Mouse (Mus musculus) intestine, embryonic 14.5 days (tissue): ENCODE measurements around the gene Ryr1. TPM values are rescaled to one million over a fixed set of nuclear protein-coding genes. Genes with fewer than 3 reads are reported as not detected.

Source experiments
- ATAC-seq: fragments of 200-750 bp; cut with Nextera tagmentation; replicated peaks from 2 replicates; pipeline ENCODE4 v1.8.0; 2017; ENCODE audit warnings: low read depth, moderate number of reproducible peaks, moderate TSS enrichment, moderate library complexity; ENCODE audit not compliant: low FRiP score, low TSS enrichment
- DNase-seq: peaks from one replicate; pipeline ENCODE4 v3.0.0-alpha.2; 2018; ENCODE audit warnings: low spot score
- H3K27ac ChIP-seq: fragments of 300-500 bp; sonication (generic); 2 replicates; pipeline ENCODE4 v1.5.1; 2014; ENCODE audit warnings: low read depth, mild to moderate bottlenecking, control low read depth
- H3K27me3 ChIP-seq: fragments of 300-500 bp; sonication (generic); replicated peaks from 2 replicates; pipeline ENCODE4 v1.6.1; 2014; ENCODE audit warnings: low read length, control low read depth; ENCODE audit not compliant: control insufficient read depth, insufficient read depth
- H3K36me3 ChIP-seq: fragments of 300-500 bp; sonication (generic); 2 replicates; pipeline ENCODE4 v1.6.1; 2014; ENCODE audit warnings: low read length, control low read depth; ENCODE audit not compliant: control insufficient read depth, insufficient read depth
- H3K4me1 ChIP-seq: fragments of 300-500 bp; sonication (generic); replicated peaks from 2 replicates; pipeline ENCODE4 v1.6.1; 2014; ENCODE audit warnings: low read length, control low read depth, mixed read lengths; ENCODE audit not compliant: control insufficient read depth, insufficient read depth
- H3K4me2 ChIP-seq: fragments of 300-500 bp; sonication (generic); 2 replicates; pipeline ENCODE4 v1.6.1; 2014; ENCODE audit warnings: low read length
- H3K4me3 ChIP-seq: fragments of 300-500 bp; sonication (generic); 2 replicates; pipeline ENCODE4 v1.5.1; 2014; ENCODE audit warnings: low read depth, low read length, control low read depth, mixed read lengths
- H3K9ac ChIP-seq: fragments of 300-500 bp; sonication (generic); 2 replicates; pipeline ENCODE4 v1.6.1; 2014; ENCODE audit warnings: mild to moderate bottlenecking, low read length
- H3K9me3 ChIP-seq: fragments of 300-500 bp; sonication (generic); 2 replicates; pipeline ENCODE4 v1.6.1; 2016; ENCODE audit warnings: low read length, control low read depth; ENCODE audit not compliant: control insufficient read depth
- WGBS: fragments of 180-500 bp; shearing (Covaris S2); extraction: QIAGEN DNeasy Blood & Tissue Kit; methylation state at CpG from one replicate; pipeline ENCODE4 v1.1.7; 2014; 5-methylcytosine and 5-hydroxymethylcytosine counted together
- polyA plus RNA-seq: library from polyadenylated mRNA; unstranded; fragments of >200 nt; fragmentation: Nextera tagmentation; extraction: Ambion mirVana; gene quantifications from 2 replicates; pipeline ENCODE4 v1.2.1, GENCODE M21; 2014

The Ryr1 gene
- polyA plus RNA-seq, 1 experiment from 2014 or later, result 0.80 TPM

DNA sequence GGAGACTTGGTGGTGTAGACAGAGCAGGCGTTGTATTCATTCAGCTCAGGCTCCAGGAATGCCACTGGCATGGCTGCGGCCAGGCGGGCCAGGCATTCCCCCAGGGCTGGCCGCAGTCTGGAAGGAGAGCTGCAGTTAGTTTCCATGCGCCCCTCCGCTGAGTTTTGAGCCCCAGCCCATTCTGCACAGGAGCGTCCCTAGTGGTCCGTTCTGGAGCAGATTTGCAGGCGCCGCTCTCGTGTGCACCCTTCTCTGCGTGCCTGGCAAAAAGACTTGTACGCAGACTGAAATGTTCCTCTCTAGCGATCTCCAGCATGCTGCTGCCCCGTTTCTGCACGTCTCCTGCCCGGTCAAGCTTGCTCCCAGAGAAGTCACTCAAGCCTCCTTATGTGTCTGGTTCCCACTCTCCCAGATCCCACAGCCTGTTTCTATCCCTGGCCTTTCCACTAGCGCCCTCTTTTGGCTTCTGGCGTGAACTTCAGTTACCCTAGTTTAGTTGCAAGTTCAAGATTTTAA, 63.4 kb downstream of the Ryr1 start:
- H3K27me3 ChIP-seq, result no peaks in the 10 kb centered on the region
- no peaks in the 10 kb centered on the region for H3K4me1 ChIP-seq
- 9% methylated on average over 19 of the region's 19 CpGs for WGBS
- no peak overlapping the region for H3K4me3 ChIP-seq
- H3K9me3 ChIP-seq, result no peaks in the 10 kb centered on the region
- H3K27ac ChIP-seq, result no peak overlapping the region
- ATAC-seq, result no peak
- H3K9ac ChIP-seq, result no peak overlapping the region
- peak; percentile 79 for DNase-seq
- H3K36me3 ChIP-seq, result no peaks in the 10 kb centered on the region
- no peak overlapping the region; the same call in 1 of the 2 replicates for H3K4me2 ChIP-seq

DNA sequence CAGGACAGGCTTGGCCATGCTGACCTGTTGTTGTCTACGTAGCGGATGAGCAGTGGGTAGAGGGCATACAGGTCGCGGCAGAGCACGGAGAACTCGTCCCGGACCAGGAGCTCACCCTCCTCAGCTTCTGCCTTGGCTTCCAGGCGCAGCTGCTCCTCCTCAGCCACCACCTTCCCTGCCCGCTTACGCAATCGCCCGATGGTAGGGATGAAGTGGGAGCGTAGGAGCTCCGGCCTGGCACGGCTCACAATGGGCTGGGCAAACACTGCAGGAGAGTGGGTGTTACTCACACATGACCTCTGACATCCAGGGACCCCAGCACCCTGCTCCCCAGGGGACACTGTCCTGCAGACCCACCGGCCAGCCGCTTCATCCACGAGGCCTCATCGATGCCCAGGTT, 65.5 kb downstream of the Ryr1 start:
- 80% methylated on average over 19 of the region's 19 CpGs for WGBS

DNA sequence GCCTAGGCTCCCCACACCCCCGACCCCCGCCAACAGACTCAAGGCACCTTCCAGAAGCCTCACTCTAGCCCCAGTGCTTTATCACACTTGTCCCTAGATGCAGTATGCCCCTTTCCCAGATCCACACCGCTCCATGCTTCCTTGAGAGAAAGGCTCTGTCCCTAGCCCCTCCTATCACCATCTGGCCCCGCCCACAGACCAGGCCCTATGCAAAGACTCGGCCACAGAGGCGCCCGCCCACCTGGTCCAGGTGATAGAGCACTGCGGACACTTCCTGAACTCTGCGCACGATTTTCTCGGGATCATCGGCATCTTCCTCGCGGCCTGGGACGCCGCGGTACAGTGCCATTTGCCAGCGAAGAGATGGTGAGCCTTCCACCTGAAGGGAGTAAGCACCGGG, 72.2 kb downstream of the Ryr1 start:
- DNase-seq (no peak), ATAC-seq (peak; percentile 48)
- Histone ChIP-seq H3K4me3 (no peak overlapping the region), H3K9me3 (peaks cover 5% of the 10 kb centered on the region; the same call in 1 of the 2 replicates), H3K27ac (no peak overlapping the region), H3K4me2 (peak overlapping the region; percentile 26), H3K9ac (no peak overlapping the region), H3K36me3 (no peaks in the 10 kb centered on the region), H3K27me3 (peaks cover 28% of the 10 kb centered on the region), H3K4me1 (no peaks in the 10 kb centered on the region)
- WGBS, result 5% methylated on average over 19 of the region's 19 CpGs

More for the DNA sequence above, 65.5 kb downstream of the Ryr1 start:
- H3K9me3 ChIP-seq, result no peaks in the 10 kb centered on the region
- DNase-seq (no peak), ATAC-seq (no peak)
- H3K27ac ChIP-seq, result no peak overlapping the region
- H3K4me2 ChIP-seq, result no peak overlapping the region
- H3K27me3 ChIP-seq, result peaks cover 1% of the 10 kb centered on the region; the same call in 1 of the 2 replicates
- H3K9ac ChIP-seq, result no peak overlapping the region
- H3K36me3 ChIP-seq, result no peaks in the 10 kb centered on the region
- H3K4me1 ChIP-seq, result no peaks in the 10 kb centered on the region
- no peak overlapping the region for H3K4me3 ChIP-seq

DNA sequence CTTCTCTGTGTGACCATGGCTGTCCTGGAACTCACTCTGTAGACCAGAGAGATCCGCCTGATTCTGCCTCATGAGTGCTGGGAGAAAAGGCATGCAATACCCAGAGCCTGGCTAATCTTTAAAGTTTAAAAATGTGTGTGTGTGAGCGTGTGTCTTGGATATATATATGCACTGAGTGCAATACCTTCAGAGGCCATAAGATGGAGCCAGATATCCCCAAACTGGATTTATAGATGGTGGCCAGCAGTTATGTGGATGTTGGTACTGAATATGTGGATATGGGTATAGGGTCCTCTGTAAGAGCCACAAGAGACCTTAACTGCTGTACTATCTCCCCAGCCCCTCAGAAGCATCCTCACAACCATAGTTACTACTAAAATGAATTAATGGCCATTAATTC, 74.2 kb downstream of the Ryr1 start:
- DNase-seq (no peak), ATAC-seq (no peak)
- H3K4me2 ChIP-seq, result no peak overlapping the region
- no peak overlapping the region for H3K9ac ChIP-seq
- H3K27ac ChIP-seq, result no peak overlapping the region
- H3K4me3 ChIP-seq, result no peak overlapping the region
- H3K4me1 ChIP-seq, result peaks cover 6% of the 10 kb centered on the region; the same call in 1 of the 2 replicates
- no peaks in the 10 kb centered on the region for H3K36me3 ChIP-seq
- 42% methylated on average over 2 of the region's 2 CpGs for WGBS
- peaks cover 5% of the 10 kb centered on the region; the same call in 1 of the 2 replicates for H3K9me3 ChIP-seq
- H3K27me3 ChIP-seq, result peaks cover 28% of the 10 kb centered on the region

DNA sequence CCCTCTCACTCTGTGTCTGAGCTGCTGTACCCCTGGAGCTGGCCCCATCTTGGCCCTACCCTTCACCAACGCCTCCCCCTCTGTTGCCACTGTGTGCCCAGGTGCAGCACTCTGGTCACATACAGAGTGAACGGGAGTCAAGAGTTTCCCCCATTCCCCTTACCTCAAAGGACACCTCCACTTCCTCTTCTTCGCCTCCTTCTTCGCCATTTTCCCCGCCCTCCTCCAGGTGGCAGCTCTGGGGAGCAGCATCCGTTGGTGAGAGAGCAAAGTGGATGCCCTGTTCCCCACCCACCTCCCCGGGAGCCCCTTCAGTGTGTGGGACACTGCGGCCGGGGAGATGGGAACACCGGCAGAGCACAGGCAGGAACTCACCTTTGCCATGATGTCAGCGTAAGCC, 76.4 kb downstream of the Ryr1 start:
- Histone ChIP-seq H3K9me3 (peaks cover 5% of the 10 kb centered on the region; the same call in 1 of the 2 replicates), H3K4me2 (no peak overlapping the region), H3K27ac (no peak overlapping the region), H3K4me1 (peaks cover 12% of the 10 kb centered on the region), H3K36me3 (no peaks in the 10 kb centered on the region), H3K27me3 (peaks cover 19% of the 10 kb centered on the region), H3K4me3 (no peak overlapping the region), H3K9ac (no peak overlapping the region)
- WGBS, result 80% methylated on average over 11 of the region's 11 CpGs
- DNase-seq (no peak), ATAC-seq (no peak)

DNA sequence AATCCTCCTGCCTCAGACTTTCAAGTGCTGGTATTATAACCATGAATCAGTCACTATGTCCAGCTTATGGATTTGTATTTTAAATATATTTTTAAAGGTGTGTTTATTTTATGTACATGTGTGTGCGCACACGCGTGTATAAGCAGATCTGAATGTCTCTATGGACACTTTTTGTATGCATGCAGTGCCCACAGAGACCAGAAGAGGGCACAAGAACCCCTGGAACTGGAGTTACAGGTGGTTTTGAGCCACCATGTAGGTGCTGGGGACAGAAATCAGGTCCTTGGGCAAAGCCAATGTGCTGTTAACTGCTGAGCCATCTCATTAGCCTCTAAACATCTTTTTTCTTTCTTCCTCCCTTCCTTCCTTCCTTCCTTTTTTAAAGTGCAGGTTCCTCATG, 76.9 kb downstream of the Ryr1 start:
- Histone ChIP-seq H3K9me3 (peaks cover 5% of the 10 kb centered on the region; the same call in 1 of the 2 replicates), H3K4me2 (no peak overlapping the region), H3K27me3 (peaks cover 13% of the 10 kb centered on the region), H3K27ac (no peak overlapping the region), H3K9ac (no peak overlapping the region), H3K36me3 (no peaks in the 10 kb centered on the region), H3K4me1 (peaks cover 18% of the 10 kb centered on the region), H3K4me3 (no peak overlapping the region)
- WGBS, result 86% methylated on average over 3 of the region's 3 CpGs
- no peak for DNase-seq
- ATAC-seq, result no peak

DNA sequence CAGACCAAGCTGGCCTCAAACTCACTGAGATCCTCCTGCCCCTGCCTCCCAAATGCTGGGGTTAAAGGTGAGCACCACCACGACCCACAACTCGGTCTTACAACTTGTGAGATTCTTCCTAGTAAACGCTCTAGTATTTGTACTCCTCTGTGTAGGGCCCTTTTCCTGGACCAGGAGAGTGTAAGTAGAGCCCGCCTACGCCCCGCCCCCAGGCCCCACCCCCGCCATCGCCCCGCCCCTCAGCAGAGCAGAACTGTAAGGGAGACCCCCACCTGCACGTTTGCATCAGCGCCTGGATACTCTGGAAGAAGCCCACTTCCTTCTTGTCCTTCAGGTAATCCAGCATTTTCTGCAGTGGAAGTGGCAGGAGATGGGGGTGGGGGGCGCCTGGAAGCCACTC, 78.4 kb downstream of the Ryr1 start:
- no peak overlapping the region for H3K4me3 ChIP-seq
- no peak overlapping the region for H3K4me2 ChIP-seq
- 6% methylated on average over 12 of the region's 12 CpGs for WGBS
- DNase-seq (no peak), ATAC-seq (no peak)
- no peaks in the 10 kb centered on the region; the same call in 1 of the 2 replicates for H3K27me3 ChIP-seq
- H3K4me1 ChIP-seq, result peaks cover 18% of the 10 kb centered on the region
- peaks cover 5% of the 10 kb centered on the region; the same call in 1 of the 2 replicates for H3K9me3 ChIP-seq
- H3K36me3 ChIP-seq, result no peaks in the 10 kb centered on the region
- H3K9ac ChIP-seq, result no peak overlapping the region
- H3K27ac ChIP-seq, result no peak overlapping the region

DNA sequence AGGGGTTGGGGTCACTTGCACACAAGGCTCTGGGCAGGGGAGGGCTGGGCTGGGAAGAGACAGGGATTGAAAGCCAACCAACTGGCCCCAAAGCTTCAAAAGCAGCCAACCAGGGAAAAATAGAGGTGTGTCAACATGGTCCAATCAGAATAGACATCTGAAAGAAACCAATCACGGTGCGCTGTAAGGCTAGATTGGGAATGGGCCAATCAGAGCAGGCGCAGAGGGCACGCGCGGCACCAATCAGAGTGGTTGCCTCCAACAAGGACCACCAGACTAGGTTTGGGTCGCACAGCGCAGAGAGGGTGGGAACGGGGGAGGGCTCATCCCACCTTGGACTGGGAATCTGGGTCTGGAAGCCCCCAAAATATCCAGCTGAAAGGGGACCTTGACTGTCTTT, 80.7 kb downstream of the Ryr1 start:
- no peak for ATAC-seq
- H3K4me2 ChIP-seq, result no peak overlapping the region

DNA sequence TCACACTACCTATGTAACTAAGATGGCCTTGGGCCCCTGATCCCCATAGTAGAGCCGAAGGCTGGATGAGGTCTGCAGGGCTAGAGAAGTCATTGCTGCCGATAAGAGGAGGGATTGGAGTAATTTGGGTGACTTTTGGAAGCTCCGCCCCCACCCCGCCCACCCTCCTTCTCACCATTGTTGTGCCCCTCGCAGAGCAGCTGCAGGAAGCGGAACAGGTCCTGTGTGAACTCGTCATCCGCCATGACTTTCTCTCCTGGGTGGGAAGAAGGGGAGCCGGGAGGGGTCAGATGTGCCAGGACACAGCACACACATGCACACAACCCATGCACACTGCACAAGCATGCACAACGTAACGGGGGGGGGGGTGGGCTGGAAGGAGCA, 81.3 kb downstream of the Ryr1 start:
- no peak overlapping the region for H3K4me3 ChIP-seq
- peaks cover 5% of the 10 kb centered on the region; the same call in 1 of the 2 replicates for H3K9me3 ChIP-seq
- H3K36me3 ChIP-seq, result no peaks in the 10 kb centered on the region
- no peak overlapping the region for H3K9ac ChIP-seq
- 0 out of 2 replicates have a peak, but pooled peaks have one; percentile 3 for ATAC-seq
- H3K4me1 ChIP-seq, result peaks cover 26% of the 10 kb centered on the region
- no peak for DNase-seq
- WGBS, result 49% methylated on average over 10 of the region's 11 CpGs
- H3K27ac ChIP-seq, result peak overlapping the region; percentile 39
- H3K4me2 ChIP-seq, result peak overlapping the region; percentile 33
- H3K27me3 ChIP-seq, result no peaks in the 10 kb centered on the region

More for the DNA sequence above, 80.7 kb downstream of the Ryr1 start:
- Histone ChIP-seq H3K4me3 (no peak overlapping the region), H3K9ac (no peak overlapping the region), H3K27ac (peak overlapping the region; percentile 39), H3K4me1 (peaks cover 26% of the 10 kb centered on the region), H3K9me3 (peaks cover 5% of the 10 kb centered on the region; the same call in 1 of the 2 replicates), H3K36me3 (no peaks in the 10 kb centered on the region), H3K27me3 (no peaks in the 10 kb centered on the region)
- DNase-seq, result no peak
- WGBS, result 67% methylated on average over 9 of the region's 9 CpGs
